Mouse (Mus musculus) spleen, adult 2 months (tissue): ENCODE results near the gene Msi1. TPM values are rescaled to one million over a fixed set of nuclear protein-coding genes. Genes with fewer than 3 reads are reported as not detected.

Source experiments
- DNase-seq, 2 experiments: peaks; one replicate each; pipeline versions ENCODE4 v3.0.0 to v3.0.0-alpha.2; 2012 to 2021; ENCODE audit warnings: low spot score in 2 of 2, low read depth in 1 of 2
- H3K27ac ChIP-seq: fragments of 200-500 bp; 2 replicates; pipeline ENCODE4 v1.5.1; 2012; ENCODE audit warnings: low read length, inconsistent platforms; ENCODE audit not compliant: insufficient read depth
- H3K27me3 ChIP-seq: fragments of 200-500 bp; 2 replicates; pipeline ENCODE4 v1.6.1; 2012; ENCODE audit warnings: mild to moderate bottlenecking, moderate library complexity, low read length, inconsistent platforms; ENCODE audit not compliant: control insufficient read depth, insufficient read depth
- H3K36me3 ChIP-seq: fragments of 200-500 bp; 2 replicates; pipeline ENCODE4 v1.6.1; 2012; ENCODE audit warnings: mild to moderate bottlenecking, low read length, inconsistent platforms; ENCODE audit not compliant: control insufficient read depth, insufficient read depth
- H3K4me1 ChIP-seq: fragments of 200-500 bp; 2 replicates; pipeline ENCODE4 v1.6.1; 2011; ENCODE audit warnings: inconsistent platforms; ENCODE audit not compliant: control insufficient read depth, insufficient read depth, insufficient read length
- H3K4me3 ChIP-seq: fragments of 200-500 bp; 2 replicates; pipeline ENCODE4 v1.5.1; 2011; ENCODE audit warnings: mild to moderate bottlenecking, inconsistent platforms; ENCODE audit not compliant: insufficient read depth, insufficient read length; ENCODE audit errors: extremely low read depth
- CTCF ChIP-seq: fragments of 200-500 bp; IDR thresholded peaks from 2 replicates; pipeline ENCODE4 v1.5.1; 2011; ENCODE audit warnings: mild to moderate bottlenecking, inconsistent platforms; ENCODE audit not compliant: insufficient read depth, insufficient read length, insufficient replicate concordance; ENCODE audit errors: extremely low read depth
- POLR2A ChIP-seq: fragments of 200-500 bp; IDR thresholded peaks from 2 replicates; pipeline ENCODE4 v1.6.1; 2011; ENCODE audit warnings: low read depth, low read length, inconsistent platforms
- WGBS: fragments of 180-500 bp; shearing (Covaris S2); methylation state at CpG from one replicate; pipeline ENCODE4 v1.1.7; 2018; 5-methylcytosine and 5-hydroxymethylcytosine counted together
- polyA plus RNA-seq: library from polyadenylated mRNA; depleted of rRNA; stranded (reverse); fragments of >200 nt; gene quantifications from 2 replicates; pipeline ENCODE4 v1.2.3, GENCODE M21; 2012

Msi1 gene
- polyA plus RNA-seq, 1 experiment, result 0.47 TPM

GRCm38 (mm10) chr5:115433191-115433590 is 3.8 kb downstream of the Msi1 start:
- 77% methylated on average over 8 of the region's 8 CpGs for WGBS
- Histone ChIP-seq H3K36me3 (no peaks in the 10 kb centered on the region), H3K4me3 (no peak overlapping the region), H3K27ac (no peak overlapping the region), H3K4me1 (no peaks in the 10 kb centered on the region; the same call in 1 of the 2 replicates), H3K27me3 (peaks cover 28% of the 10 kb centered on the region)
- TF ChIP-seq POLR2A, result no peak
- no peak for TF ChIP-seq CTCF
- DNase-seq, result no peak

- H3K4me3 ChIP-seq, result no peak overlapping the region
- no peak for DNase-seq
- H3K36me3 ChIP-seq, result no peaks in the 10 kb centered on the region
- no peak overlapping the region for H3K27ac ChIP-seq
- TF ChIP-seq CTCF, result no peak
- TF ChIP-seq POLR2A, result no peak
- whole genome bisulfite sequencing, result 84% methylated on average over 11 of the region's 11 CpGs
- H3K4me1 ChIP-seq, result no peaks in the 10 kb centered on the region; the same call in 1 of the 2 replicates
- peaks cover 25% of the 10 kb centered on the region for H3K27me3 ChIP-seq
Observed at GRCm38 (mm10) chr5:115434280-115434852, 5.0 kb downstream of the Msi1 start.

GRCm38 (mm10) chr5:115434853-115435754 is 5.7 kb downstream of the Msi1 start:
- DNase-seq, result no peak
- no peak overlapping the region for H3K4me3 ChIP-seq
- peaks cover 18% of the 10 kb centered on the region for H3K27me3 ChIP-seq
- H3K36me3 ChIP-seq, result no peaks in the 10 kb centered on the region
- H3K27ac ChIP-seq, result no peak overlapping the region
- no peak for TF ChIP-seq CTCF
- no peaks in the 10 kb centered on the region for H3K4me1 ChIP-seq
- 66% methylated on average over 15 of the region's 15 CpGs for WGBS

GRCm38 (mm10) chr5:115435755-115436379 is 6.5 kb downstream of the Msi1 start:
- no peaks in the 10 kb centered on the region for H3K36me3 ChIP-seq
- H3K4me3 ChIP-seq, result no peak overlapping the region
- H3K4me1 ChIP-seq, result no peaks in the 10 kb centered on the region
- no peak for DNase-seq
- peaks cover 11% of the 10 kb centered on the region for H3K27me3 ChIP-seq
- no peak for TF ChIP-seq CTCF
- 49% methylated on average over 8 of the region's 8 CpGs for WGBS
- no peak overlapping the region for H3K27ac ChIP-seq

GRCm38 (mm10) chr5:115436421-115437124 is 7.2 kb downstream of the Msi1 start:
- H3K27ac ChIP-seq, result no peak overlapping the region
- H3K4me1 ChIP-seq, result no peaks in the 10 kb centered on the region
- DNase-seq, result no peak
- TF ChIP-seq CTCF (no peak), POLR2A (no peak)
- H3K27me3 ChIP-seq, result peaks cover 8% of the 10 kb centered on the region; the same call in 1 of the 2 replicates
- 5% methylated on average over 42 of the region's 43 CpGs for WGBS
- H3K4me3 ChIP-seq, result no peak overlapping the region; the same call in 1 of the 2 replicates
- no peaks in the 10 kb centered on the region for H3K36me3 ChIP-seq

- H3K4me3 ChIP-seq, result no peak overlapping the region
- H3K27ac ChIP-seq, result no peak overlapping the region
- WGBS, result 83% methylated on average over 7 of the region's 7 CpGs
- H3K36me3 ChIP-seq, result no peaks in the 10 kb centered on the region
- no peak for TF ChIP-seq CTCF
- no peak for TF ChIP-seq POLR2A
- H3K27me3 ChIP-seq, result peaks cover 8% of the 10 kb centered on the region; the same call in 1 of the 2 replicates
- DNase-seq, result no peak
- H3K4me1 ChIP-seq, result no peaks in the 10 kb centered on the region
Observed at GRCm38 (mm10) chr5:115437242-115437944, 8.0 kb downstream of the Msi1 start.
